Mouse (Mus musculus): Measurements from ENCODE around the gene Kctd6.

Kctd6 gene

DNA sequence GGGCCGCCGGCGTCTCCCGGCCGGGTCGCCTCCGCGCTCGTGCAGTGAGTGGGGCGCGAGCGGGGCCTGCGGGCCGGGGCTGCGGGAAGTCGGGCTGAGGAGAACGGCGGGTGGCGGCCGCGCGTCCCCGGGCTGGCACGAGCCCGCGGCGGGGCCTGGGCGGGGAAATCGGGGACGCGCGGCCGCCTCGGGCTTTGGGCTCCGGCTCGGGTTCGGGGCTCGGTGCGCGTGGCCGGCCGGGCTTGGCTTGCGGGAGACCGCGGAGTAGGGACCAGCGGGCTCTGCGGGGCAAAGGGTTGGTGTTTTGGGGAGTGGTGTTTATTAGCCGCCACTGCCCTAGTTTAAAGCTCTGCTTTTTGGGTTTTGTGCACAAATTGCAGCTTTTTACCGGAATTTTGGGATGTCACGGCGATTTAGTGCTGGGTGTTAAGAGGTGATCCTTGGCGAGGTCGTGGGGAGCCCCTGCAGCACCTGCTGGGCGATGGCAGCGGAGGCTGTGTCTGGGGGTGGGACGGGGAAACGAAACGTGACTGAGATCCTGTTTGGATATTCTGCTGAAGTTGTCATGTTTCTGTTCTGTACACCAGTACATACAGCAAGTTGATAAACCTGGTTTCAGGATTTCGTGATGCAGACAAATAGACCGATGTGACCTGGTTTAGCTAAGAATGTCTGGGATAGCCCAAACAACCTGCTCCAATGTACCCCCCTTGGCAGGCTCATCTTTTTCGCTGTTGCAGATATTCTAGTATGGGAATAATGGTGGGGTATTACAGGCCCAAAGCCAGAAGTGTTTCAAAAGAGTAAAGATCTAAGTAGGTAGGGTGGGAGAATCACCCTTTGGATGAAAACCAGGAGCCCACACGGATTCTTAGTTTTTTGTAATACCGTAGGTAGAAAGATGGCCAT lies 613 bp downstream of the Kctd6 start:
- DNase-seq (ENCODE audit: low spot score in 2 of 2) = peak; percentile 52 to 54

DNA sequence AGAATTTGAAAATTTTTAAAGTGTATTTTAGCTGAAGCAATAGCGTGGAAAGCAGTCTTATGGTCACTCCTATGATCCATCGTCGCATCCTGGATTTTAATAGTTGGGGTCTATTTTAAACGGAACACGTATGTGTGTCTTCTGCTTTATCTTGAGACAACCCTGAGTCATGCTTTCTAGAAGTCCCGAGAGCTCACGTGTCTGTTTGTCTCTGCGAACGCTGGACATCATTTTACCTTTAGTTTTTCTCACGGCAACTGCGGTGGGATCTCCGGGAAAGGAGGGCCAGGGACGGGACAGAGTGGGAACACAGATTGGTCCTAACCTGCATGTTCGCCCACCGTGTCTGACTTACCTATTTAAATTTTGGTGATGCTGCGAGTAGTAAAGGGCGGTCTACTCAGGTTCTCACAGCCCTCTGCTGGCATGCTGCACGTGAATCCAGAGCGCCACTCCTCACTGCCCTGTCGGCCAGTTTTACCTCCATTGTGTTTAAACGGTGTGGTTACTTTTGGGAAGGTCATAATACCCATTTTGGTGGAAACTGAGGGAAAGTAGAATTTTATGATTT lies 1.4 kb downstream of the Kctd6 start:
- DNase-seq (ENCODE audit: low spot score in 2 of 2) = no peak

DNA sequence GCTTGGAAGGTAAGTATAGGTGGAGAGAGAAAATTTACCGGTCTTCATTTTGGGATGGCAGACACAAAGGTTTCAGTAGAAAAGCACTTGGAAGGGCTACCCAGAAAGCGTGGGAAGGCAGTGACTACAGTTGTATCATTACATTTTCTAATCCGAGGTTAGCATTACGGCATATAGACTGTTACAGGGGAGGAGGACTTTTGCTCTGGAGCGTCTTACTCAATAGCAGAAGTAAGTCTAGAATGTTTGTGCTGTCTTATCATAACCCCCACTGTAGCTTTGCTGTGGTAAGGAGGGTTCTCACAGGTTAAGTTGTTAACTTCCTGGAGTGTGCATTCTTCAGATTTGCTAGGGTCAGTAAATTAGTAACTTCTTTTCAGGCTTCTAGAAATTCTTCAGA lies 2.2 kb downstream of the Kctd6 start:
- no peak for DNase-seq (ENCODE audit: low spot score in 2 of 2)

DNA sequence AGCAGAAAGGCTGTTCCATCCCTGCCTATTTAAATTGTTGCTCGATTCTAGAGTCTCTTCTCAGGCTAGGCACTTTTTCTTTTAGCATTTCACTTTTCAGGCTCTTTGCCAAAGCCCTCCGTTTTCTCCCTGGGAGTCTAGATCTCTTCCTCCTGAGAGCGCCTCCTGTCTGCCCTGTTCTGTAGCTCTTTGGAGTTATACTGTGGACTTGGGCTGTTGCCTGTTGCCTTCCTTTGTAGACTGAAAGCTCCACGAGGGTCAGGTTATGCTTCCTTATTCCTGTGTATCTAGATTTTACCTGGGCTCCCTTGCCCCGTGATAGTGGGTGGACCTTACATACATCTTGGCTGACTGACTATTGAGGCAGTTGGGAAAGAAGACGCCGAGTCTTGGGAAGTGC lies 4.3 kb downstream of the Kctd6 start:
- no peak for DNase-seq (ENCODE audit: low spot score in 2 of 2)

DNA sequence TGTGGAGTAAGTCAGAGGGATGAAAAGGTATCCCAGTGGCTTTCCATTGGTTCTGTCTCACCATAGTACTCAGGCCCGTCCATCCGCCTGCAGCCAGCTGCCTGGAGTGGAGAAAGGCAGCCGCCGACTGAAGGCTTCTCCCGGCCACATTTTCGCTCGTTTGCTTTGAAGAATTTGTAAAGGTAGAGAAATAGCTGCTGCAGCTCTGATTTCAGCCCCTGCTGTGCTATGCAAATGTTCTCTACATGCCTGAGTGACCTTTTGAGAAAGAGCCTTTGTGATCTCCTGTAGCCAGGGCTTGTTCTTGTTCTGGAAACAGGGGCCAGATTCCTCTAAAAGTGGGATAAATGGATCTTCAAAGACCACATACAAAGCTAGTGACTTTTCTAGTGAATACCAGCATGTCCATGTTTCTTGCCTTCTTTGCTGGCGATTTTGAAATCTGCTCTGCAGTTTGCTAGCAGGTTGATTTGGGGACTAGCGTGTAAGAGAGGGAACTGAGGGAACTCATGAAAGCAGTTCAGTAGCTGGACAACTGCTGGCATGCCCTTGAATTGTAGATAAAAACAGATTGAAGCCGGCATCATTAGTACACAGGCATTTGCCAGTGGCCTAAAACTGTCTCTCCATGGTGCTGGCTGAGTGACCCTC lies 4.9 kb downstream of the Kctd6 start:
- no peak for DNase-seq (ENCODE audit: low spot score in 2 of 2)

DNA sequence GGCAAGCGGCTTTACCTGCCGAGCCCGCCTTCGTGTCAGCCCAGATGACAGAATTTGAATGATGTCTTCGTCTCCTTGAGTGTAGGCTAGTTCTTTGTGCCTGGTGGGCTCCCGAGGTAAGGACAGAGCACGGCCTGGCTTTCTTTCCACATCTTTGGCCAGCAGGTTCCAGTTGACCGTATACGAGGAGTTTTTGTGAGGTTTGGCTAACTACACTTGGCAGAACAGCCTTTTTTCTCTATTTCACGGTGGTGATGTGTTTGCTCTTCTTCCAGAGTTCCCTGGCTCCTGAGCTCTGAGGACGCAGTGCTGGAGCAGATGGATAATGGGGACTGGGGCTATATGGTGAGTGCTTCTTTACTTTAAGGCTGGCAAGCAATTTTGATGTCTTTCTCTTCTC lies 5.9 kb downstream of the Kctd6 start:
- DNase-seq (ENCODE audit: low spot score in 2 of 2) = no peak

DNA sequence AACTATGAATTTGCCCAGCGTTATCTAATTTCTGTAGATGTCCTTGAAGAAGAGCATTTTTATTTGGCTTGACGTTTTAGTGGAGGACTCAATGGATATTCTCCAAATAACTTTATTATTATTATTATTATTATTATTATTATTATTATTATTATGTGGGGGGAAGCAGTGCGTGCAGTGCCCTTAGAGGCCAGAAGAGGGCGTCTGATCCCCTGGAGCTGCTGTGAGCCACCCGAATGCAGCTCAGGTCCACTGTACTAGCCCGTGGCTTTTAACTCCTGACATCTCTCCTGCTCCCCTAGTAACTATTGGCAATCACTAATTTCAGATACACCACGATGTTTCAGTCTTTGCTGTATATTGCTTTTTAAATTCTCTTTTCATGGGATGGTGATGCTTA lies 6.4 kb downstream of the Kctd6 start:
- DNase-seq (ENCODE audit: low spot score in 2 of 2) = no peak

DNA sequence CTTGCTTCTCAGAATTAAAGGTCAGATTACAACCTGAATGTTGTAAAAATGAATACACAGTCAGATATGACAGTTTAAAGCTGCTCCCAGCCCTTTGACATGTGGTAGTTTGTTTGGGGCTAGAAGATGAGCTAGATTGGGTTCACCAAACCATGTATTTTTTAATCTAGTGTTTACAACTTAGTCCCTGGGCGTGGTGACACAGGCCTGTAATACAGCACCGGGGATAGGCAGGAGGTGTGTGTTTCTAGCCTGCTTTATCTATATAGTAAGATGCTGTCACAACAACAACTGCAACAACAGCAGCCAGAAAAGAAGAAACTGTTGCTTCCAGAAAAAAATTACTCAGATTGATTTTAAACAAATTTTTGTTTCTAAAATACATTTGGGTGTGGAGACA lies 7.0 kb downstream of the Kctd6 start:
- no peak for DNase-seq (ENCODE audit: low spot score in 2 of 2)

DNA sequence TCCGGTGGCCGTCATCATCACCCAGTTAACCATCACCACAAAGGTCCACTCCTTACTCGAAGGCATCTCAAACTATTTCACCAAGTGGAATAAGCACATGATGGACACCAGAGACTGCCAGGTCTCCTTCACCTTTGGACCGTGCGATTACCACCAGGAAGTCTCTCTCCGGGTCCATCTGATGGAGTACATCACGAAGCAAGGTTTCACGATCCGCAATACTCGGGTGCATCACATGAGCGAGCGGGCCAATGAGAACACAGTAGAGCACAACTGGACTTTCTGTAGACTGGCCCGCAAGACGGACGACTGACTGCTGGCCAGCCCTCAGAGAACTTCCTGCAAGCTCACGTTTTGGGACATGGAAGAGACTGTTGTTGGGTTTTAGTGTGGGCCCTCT lies 8.6 kb downstream of the Kctd6 start:
- no peak for DNase-seq (ENCODE audit: low spot score in 2 of 2)

DNA sequence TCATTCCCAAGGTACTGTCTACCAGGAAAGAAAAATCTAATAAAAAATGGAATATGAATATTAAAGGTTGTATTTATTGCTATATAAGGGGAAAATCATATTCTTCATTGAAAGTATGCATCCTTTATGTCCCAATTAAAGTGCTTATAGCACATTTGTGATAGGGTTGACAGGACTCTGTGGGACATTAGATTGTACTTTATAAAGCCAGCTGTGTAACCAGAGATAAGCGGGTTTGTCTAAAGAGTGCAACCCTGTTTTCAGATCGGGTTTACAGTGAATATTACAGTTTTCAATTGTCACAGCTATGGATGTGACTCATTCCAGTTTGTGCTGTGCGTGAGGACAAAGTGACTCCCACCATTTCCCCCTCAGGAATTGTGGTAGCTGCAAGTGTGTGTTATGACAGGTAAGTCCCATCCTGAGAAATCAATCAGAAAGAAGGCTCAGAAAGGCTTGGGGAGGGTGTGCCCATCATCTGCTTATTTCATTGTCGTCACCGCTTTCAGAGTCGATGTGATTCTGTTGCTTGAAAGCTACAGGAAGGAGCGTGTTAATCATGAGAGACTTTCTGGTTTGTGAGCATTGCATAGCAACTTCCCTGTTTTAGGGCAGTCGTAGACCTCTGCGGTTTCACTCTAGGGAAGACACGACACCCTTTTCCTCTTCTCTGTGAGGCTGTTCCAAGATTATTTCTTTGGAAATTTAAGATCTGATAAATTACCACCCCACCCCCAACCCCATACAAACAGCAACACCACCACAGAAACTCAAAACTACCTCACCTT lies 9.8 kb downstream of the Kctd6 start:
- DNase-seq (ENCODE audit: low spot score in 2 of 2) = no peak

DNA sequence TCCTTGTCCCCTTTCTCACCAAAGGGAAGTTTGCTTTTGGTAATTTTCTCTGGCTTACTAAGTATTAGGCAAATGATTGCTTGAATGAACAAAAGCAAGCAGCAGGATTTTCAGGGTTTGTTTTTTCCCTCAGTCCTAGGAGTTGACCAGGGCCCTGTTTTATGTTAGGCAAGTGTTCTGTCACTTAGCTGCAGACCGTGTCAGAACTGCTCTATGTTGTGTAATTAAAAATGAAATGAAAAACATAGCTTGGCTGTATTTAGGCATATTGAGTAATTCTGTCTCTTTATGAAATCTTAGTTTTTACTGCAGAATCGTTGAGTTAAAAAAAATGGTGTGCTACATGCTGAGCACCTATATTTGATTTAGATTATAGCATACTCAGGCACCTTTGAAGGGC lies 10.9 kb downstream of the Kctd6 start:
- no peak for DNase-seq (ENCODE audit: low spot score in 2 of 2)

DNA sequence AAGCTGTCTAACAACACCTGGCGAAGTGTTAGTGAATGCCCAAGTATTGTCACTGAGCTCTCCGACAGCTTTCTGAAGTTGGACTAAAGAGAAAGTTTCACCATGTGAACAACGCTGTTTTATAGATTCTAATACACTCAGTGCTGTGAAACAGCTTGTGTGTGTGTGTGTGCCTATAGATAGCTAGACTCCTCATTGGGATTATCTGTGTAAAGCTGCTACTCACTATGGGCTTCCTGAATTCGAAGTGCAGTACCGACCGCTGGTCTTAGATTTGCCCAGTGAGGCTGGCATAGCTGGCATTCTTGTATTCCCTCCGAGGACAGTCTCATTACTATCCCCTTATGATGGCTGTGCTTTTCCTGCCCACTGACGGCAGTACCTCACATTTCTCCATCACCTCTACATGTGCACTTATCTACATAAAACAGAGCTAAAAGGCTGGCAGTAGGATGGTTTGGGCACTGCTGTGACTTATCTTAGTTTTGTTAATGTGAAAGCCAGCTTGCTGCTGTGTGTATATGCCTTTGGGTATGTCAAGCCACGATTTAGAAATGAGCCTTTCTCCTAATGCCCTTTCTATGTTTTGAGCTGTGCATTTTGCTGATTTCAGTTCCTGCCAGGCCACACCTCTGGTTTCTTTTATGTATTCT lies 15.6 kb downstream of the Kctd6 start:
- no peak for DNase-seq (ENCODE audit: low spot score in 2 of 2)

DNA sequence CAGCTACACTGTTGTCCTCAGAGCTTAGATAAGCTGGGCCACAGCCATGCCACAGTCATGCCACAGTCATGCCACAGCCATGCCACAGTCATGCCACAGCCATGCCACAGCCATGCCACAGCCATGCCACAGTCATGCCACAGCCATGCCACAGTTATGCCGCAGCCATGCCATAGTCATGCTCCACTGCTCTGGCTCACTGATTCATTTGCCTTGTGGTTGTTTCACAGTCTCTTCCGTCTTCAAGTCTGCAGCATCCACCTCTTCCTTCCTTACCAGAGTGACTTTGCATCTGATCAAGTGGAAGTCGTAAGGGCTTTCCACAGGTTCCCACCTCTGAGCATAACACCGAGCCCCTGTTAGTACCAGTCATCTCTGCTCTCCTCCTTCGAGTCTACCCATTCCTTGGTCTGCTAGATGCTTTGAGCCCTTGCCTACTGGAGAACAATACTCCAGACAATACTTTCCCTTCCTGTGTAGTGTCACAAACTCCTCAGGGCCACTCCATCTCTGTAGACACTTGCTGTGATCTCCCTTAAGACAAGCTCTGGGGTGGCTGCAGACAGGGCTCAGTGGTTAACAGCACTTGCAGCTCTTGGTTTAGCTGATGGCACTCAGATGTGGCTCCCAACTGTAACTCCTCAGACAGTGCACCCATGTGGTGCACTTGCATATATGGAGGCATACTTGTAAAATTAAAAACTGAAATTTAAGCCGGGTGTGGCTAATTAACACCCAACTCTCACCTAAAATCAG lies 18.4 kb downstream of the Kctd6 start:
- no peak for DNase-seq (ENCODE audit: low spot score in 2 of 2)

DNA sequence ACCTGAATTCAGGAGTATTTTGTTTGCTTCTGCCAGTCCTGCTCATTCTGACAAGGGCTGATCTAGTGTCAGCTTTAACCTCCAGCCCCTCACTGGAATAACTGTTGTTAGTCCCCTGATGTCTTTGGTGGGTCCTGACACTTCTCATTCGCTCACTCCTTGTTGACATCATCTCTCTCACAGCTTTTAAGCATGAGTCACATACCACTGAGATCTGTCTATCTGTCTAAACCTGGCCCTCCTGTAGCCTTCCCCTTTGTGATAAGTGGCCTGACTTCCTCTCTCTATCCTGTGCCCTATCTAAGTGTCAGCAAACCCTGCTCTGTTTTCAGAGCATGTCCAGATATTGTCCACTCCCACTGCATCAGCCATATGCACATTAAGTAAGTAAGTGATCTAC lies 19.3 kb downstream of the Kctd6 start:
- no peak for DNase-seq (ENCODE audit: low spot score in 2 of 2)

DNA sequence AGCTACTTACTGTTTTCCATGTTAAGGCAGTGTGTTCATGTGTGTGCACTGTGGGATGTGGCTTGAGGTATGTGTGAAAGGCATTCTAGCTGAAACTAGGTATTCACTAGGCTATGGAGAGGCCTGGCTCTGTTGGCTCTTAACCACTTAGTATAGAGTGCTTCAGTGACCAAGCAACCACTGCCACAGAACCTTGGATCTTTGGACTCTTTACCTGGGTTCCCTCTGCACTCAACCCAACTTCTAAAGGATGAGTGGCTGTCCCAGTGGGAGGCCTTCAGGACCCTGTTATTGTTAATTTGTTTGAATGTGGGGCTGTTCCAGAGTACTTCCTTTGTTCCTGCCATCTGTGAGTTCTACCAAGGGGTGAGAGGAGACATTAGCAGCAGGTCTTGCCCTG lies 27.9 kb downstream of the Kctd6 start:
- no peak for DNase-seq (ENCODE audit: low spot score in 2 of 2)

DNA sequence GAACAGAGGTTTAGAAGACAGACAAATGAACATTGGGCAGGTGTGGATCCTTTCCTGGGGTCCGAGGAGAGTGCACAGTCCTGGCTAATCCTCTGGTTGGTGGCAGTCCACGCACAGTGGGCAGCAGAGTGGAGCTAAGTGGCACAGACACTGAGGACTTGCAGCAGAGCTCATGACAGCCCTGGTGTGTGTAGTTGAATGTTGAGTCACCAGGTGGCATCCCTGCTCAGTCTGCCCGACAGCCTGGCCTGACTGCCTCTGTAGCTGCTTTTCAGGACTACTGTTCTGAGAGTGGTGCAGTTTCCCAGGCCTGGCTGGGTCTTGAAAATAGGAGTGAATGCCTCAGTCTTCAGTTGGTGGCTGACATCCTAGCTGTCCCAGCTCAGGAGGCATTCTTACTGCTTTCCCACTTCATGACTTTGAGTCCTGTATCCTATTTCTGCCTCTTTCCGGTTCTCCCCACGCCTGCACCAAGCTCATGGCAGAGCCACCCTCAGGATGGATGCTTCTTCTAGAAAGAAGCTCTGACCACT lies 28.5 kb downstream of the Kctd6 start:
- peak in 1 of 2 experiments; percentile 32 for DNase-seq (ENCODE audit: low spot score in 2 of 2)

DNA sequence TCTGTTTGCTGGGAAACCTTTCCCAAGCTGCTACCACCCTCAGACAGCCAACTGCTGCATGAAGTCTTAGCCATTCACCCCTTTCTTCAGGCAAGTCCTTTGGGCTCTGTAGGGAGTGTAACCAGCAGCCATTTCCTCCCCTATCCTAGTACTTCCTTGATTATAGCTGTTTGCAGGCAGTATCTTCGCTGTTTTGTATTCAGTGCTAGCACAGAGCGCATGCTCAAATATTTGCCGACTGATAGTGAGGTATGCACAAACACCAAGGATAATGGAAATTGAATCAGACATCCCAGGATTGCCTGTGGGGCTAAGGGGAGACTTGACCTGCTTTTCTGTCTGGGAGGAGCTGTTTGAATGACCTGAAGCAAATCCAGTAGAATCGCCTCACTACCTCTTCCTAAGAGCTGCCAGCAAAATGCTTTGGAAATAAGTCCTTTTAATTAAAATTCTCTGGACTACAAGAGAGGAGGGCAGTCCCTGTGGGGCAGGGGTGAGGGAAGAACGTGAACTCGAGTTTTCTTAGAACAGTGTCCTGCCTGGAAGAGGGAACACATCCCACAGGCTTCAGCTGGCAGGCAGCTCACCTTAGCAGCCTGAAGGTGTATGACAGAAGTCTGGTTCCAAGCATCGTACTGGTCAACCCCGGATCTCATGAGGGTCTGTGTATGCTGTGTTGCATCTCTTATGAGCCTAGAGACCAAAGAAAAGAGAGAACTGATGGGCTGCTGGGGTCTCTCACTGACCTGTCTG lies 29.4 kb downstream of the Kctd6 start:
- DNase-seq (ENCODE audit: low spot score in 2 of 2) = no peak

DNA sequence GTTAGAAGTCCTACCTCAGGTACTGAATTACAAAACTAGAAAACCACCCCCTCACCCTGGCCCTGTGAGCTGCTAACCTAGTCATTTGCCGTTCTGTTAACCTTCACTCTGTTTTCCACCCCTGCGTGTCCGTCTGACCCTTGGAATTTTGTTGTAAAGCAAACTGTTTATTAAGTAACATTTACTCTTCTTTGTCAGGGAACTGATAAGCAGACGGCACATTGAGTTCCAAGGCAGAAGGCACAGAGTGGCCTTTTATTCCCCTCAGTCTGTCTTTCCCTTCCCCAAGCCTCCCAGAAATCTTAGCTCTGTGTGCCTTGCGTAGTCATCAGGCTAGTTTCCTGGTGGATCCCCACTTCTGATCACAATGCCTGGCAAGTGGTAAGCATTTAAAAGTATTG lies 30.3 kb downstream of the Kctd6 start:
- no peak for DNase-seq (ENCODE audit: low spot score in 2 of 2)

DNA sequence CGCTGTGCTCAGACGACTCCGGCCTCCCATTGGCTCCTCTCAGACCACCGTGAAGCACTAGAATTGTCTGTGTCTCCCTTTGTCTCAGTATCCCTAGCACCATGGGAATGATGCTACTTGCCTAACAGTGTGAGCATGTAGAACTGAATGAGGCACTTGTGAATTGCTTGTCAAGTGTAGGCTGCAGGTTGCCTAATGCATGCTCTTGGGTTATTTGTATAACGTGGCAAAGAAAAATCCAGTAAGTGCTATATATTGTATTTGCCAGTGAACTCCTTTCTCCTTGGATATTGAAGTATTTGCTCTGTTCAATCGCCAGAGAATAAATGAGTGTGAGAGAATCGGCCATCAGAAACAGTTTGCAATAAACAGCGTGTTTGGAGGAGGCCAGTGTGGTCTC lies 32.9 kb downstream of the Kctd6 start:
- DNase-seq (ENCODE audit: low spot score in 2 of 2) = no peak

DNA sequence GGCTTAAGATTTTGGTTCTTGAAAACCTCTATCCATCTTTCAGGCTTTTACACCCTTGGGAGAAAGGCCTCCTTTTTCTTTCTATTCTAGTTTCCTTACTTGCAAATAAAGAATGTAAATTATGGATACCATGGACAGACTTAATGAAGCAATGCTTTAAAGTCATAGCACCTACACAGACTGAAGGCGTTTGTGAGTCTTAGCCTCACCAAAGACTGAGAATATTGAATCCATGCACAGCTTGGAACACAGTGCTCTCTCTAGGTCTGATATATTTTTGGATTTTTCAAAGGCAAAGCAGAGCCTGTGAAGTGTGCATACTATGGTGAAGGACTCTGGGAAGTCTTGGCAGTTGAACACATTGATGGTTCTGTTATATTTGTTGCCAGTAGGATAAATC lies 35.3 kb downstream of the Kctd6 start:
- no peak for DNase-seq (ENCODE audit: low spot score in 2 of 2)
